Mouse (Mus musculus): Measurements from ENCODE around the gene Tmem209.

DNA sequence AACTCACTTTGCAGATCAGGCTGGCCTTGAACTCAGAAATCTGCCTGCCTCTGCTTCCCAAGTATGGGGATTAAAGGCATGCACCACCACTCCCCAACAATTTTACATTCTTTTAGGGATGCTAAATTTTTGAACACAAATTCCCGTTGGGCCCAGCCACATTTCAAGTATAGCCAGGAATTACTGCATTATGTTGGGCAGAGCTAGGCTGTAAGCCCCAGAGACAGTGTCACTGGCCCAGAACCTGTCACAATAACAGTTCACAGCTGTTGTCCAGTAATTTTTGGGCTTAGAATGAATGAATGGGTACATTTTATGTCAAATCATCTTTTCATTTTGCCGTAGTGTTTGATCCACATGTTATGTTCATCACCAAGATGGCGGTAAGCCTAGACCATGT, 73.1 kb downstream of the Tmem209 start:
- TF ChIP-seq CTCF (IDR thresholded peaks at IDR 0.05; ENCODE audit: extremely low read depth, insufficient read depth, low read length), result no peak
- no peak for TF ChIP-seq POLR2A (IDR thresholded peaks at IDR 0.05; ENCODE audit: extremely low read depth, insufficient read depth, low read length)

Data from cortical plate, adult 2 months (tissue).